Mouse (Mus musculus) liver, embryonic 14.5 days (tissue): Measurements from ENCODE around the gene Ddx4.

Experiments used
- CTCF ChIP-seq: IDR thresholded peaks from 2 replicates; pipeline ENCODE4 v1.5.1; 2016; ENCODE audit warnings: antibody characterized with exemption, low read depth, control low read depth
- EP300 ChIP-seq: IDR thresholded peaks from 2 replicates; pipeline ENCODE4 v1.6.1; 2016; ENCODE audit warnings: antibody characterized with exemption, low read depth

- TF ChIP-seq CTCF (no peak), EP300 (no peak)
Observed at GRCm38 (mm10) chr13:112551641-112552548, 100.4 kb downstream of the Ddx4 start.
